Mouse (Mus musculus): ENCODE measurements around the gene Ccsap. TPM values are rescaled to one million over a fixed set of nuclear protein-coding genes. Genes with fewer than 3 reads are reported as not detected.

The Ccsap gene
- polyA plus RNA-seq, 1 experiment = 3.3 TPM

- Histone ChIP-seq H3ac (ENCODE audit: control insufficient read depth, insufficient read length, low read depth) (no peak overlapping the region), H3K79me3 (ENCODE audit: low read depth) (peaks cover 3% of the 10 kb centered on the region), H3K36me3 (ENCODE audit: control insufficient read depth, insufficient read depth) (no peaks in the 10 kb centered on the region), H3K4me3 (ENCODE audit: insufficient read depth, poor library complexity, severe bottlenecking) (no peak overlapping the region), H3K79me2 (ENCODE audit: control insufficient read depth, insufficient read depth) (no peaks in the 10 kb centered on the region), H3K27me3 (ENCODE audit: control insufficient read depth, insufficient read depth, insufficient read length) (no peaks in the 10 kb centered on the region)
- TF ChIP-seq FOSL1 (IDR thresholded peaks at IDR 0.05; ENCODE audit: insufficient read depth, low read length, poor library complexity, severe bottlenecking) (no peak), MYOD1 (IDR thresholded peaks at IDR 0.05; ENCODE audit: control insufficient read depth, insufficient read length, low read depth) (no peak), MAX (IDR thresholded peaks at IDR 0.05) (no peak), CTCF (IDR thresholded peaks at IDR 0.05; ENCODE audit: control insufficient read depth, insufficient read depth, insufficient read length) (no peak), USF1 (IDR thresholded peaks at IDR 0.05; ENCODE audit: low read depth) (no peak), MYOG (IDR thresholded peaks at IDR 0.05; ENCODE audit: control insufficient read depth, extremely low read depth, insufficient read length) (no peak)
These were observed 39.2 kb downstream of the Ccsap start for GRCm38 (mm10) chr8:123820780-123821179.

GRCm38 (mm10) chr8:123819683-123820610 lies 40.1 kb downstream of the Ccsap start:
- no peak overlapping the region for H3ac ChIP-seq (ENCODE audit: control insufficient read depth, insufficient read length, low read depth)
- no peaks in the 10 kb centered on the region for H3K79me2 ChIP-seq (ENCODE audit: control insufficient read depth, insufficient read depth)
- TF ChIP-seq MAX (IDR thresholded peaks at IDR 0.05) (no peak), FOSL1 (IDR thresholded peaks at IDR 0.05; ENCODE audit: insufficient read depth, low read length, poor library complexity, severe bottlenecking) (no peak), CEBPB (IDR thresholded peaks at IDR 0.05; ENCODE audit: low read depth) (no peak), MYOD1 (IDR thresholded peaks at IDR 0.05; ENCODE audit: control insufficient read depth, insufficient read length, low read depth) (no peak), CTCF (IDR thresholded peaks at IDR 0.05; ENCODE audit: control insufficient read depth, insufficient read depth, insufficient read length) (no peak), MYOG (IDR thresholded peaks at IDR 0.05; ENCODE audit: control insufficient read depth, extremely low read depth, insufficient read length) (no peak), USF1 (IDR thresholded peaks at IDR 0.05; ENCODE audit: low read depth) (no peak)
- no peaks in the 10 kb centered on the region for H3K27me3 ChIP-seq (ENCODE audit: control insufficient read depth, insufficient read depth, insufficient read length)
- no peak overlapping the region for H3K4me3 ChIP-seq (ENCODE audit: insufficient read depth, poor library complexity, severe bottlenecking)
- peaks cover 3% of the 10 kb centered on the region for H3K79me3 ChIP-seq (ENCODE audit: low read depth)
- H3K36me3 ChIP-seq (ENCODE audit: control insufficient read depth, insufficient read depth) = no peaks in the 10 kb centered on the region

GRCm38 (mm10) chr8:123817747-123818146 lies 42.3 kb downstream of the Ccsap start:
- no peak overlapping the region for H3K4me3 ChIP-seq (ENCODE audit: insufficient read depth, poor library complexity, severe bottlenecking)
- peaks cover 14% of the 10 kb centered on the region for H3K79me2 ChIP-seq (ENCODE audit: control insufficient read depth, insufficient read depth)
- H3K79me3 ChIP-seq (ENCODE audit: low read depth) = peaks cover 3% of the 10 kb centered on the region
- H3ac ChIP-seq (ENCODE audit: control insufficient read depth, insufficient read length, low read depth) = no peak overlapping the region
- no peaks in the 10 kb centered on the region for H3K27me3 ChIP-seq (ENCODE audit: control insufficient read depth, insufficient read depth, insufficient read length)
- TF ChIP-seq MYOG (IDR thresholded peaks at IDR 0.05; ENCODE audit: control insufficient read depth, extremely low read depth, insufficient read length) (no peak), USF1 (IDR thresholded peaks at IDR 0.05; ENCODE audit: low read depth) (no peak), CTCF (IDR thresholded peaks at IDR 0.05; ENCODE audit: control insufficient read depth, insufficient read depth, insufficient read length) (no peak), FOSL1 (IDR thresholded peaks at IDR 0.05; ENCODE audit: insufficient read depth, low read length, poor library complexity, severe bottlenecking) (no peak), MAX (IDR thresholded peaks at IDR 0.05) (no peak), MYOD1 (IDR thresholded peaks at IDR 0.05; ENCODE audit: control insufficient read depth, insufficient read length, low read depth) (no peak), CEBPB (IDR thresholded peaks at IDR 0.05; ENCODE audit: low read depth) (no peak)
- H3K36me3 ChIP-seq (ENCODE audit: control insufficient read depth, insufficient read depth) = no peaks in the 10 kb centered on the region

GRCm38 (mm10) chr8:123816939-123817338 lies 43.1 kb downstream of the Ccsap start:
- no peak overlapping the region for H3K4me3 ChIP-seq (ENCODE audit: insufficient read depth, poor library complexity, severe bottlenecking)
- H3K79me3 ChIP-seq (ENCODE audit: low read depth) = peaks cover 3% of the 10 kb centered on the region
- no peak overlapping the region for H3ac ChIP-seq (ENCODE audit: control insufficient read depth, insufficient read length, low read depth)
- H3K36me3 ChIP-seq (ENCODE audit: control insufficient read depth, insufficient read depth) = no peaks in the 10 kb centered on the region
- no peaks in the 10 kb centered on the region for H3K27me3 ChIP-seq (ENCODE audit: control insufficient read depth, insufficient read depth, insufficient read length)
- H3K79me2 ChIP-seq (ENCODE audit: control insufficient read depth, insufficient read depth) = peaks cover 16% of the 10 kb centered on the region
- TF ChIP-seq MAX (IDR thresholded peaks at IDR 0.05) (no peak), USF1 (IDR thresholded peaks at IDR 0.05; ENCODE audit: low read depth) (no peak), CEBPB (IDR thresholded peaks at IDR 0.05; ENCODE audit: low read depth) (no peak), MYOD1 (IDR thresholded peaks at IDR 0.05; ENCODE audit: control insufficient read depth, insufficient read length, low read depth) (no peak)

GRCm38 (mm10) chr8:123815325-123815724 lies 44.7 kb downstream of the Ccsap start:
- TF ChIP-seq USF1 (IDR thresholded peaks at IDR 0.05; ENCODE audit: low read depth) (no peak), CEBPB (IDR thresholded peaks at IDR 0.05; ENCODE audit: low read depth) (no peak)
- Histone ChIP-seq H3K36me3 (ENCODE audit: control insufficient read depth, insufficient read depth) (no peaks in the 10 kb centered on the region), H3ac (ENCODE audit: control insufficient read depth, insufficient read length, low read depth) (no peak overlapping the region), H3K79me3 (ENCODE audit: low read depth) (peaks cover 3% of the 10 kb centered on the region), H3K79me2 (ENCODE audit: control insufficient read depth, insufficient read depth) (peaks cover 23% of the 10 kb centered on the region), H3K4me3 (ENCODE audit: insufficient read depth, poor library complexity, severe bottlenecking) (no peak overlapping the region), H3K27me3 (ENCODE audit: control insufficient read depth, insufficient read depth, insufficient read length) (no peaks in the 10 kb centered on the region)

- Histone ChIP-seq H3K4me3 (ENCODE audit: insufficient read depth, poor library complexity, severe bottlenecking) (no peak overlapping the region), H3K36me3 (ENCODE audit: control insufficient read depth, insufficient read depth) (no peaks in the 10 kb centered on the region), H3K79me3 (ENCODE audit: low read depth) (peaks cover 3% of the 10 kb centered on the region), H3K79me2 (ENCODE audit: control insufficient read depth, insufficient read depth) (peaks cover 28% of the 10 kb centered on the region), H3ac (ENCODE audit: control insufficient read depth, insufficient read length, low read depth) (no peak overlapping the region), H3K27me3 (ENCODE audit: control insufficient read depth, insufficient read depth, insufficient read length) (no peaks in the 10 kb centered on the region)
- TF ChIP-seq MYOG (IDR thresholded peaks at IDR 0.05; ENCODE audit: control insufficient read depth, extremely low read depth, insufficient read length) (no peak), CTCF (IDR thresholded peaks at IDR 0.05; ENCODE audit: control insufficient read depth, insufficient read depth, insufficient read length) (no peak), USF1 (IDR thresholded peaks at IDR 0.05; ENCODE audit: low read depth) (no peak), MYOD1 (IDR thresholded peaks at IDR 0.05; ENCODE audit: control insufficient read depth, insufficient read length, low read depth) (no peak)
These were observed 46.1 kb downstream of the Ccsap start for GRCm38 (mm10) chr8:123813892-123814266.
